Mouse (Mus musculus): ENCODE data around the gene Gm21904.
"Not testable (repeated sequence)": the region's sequence is repeated elsewhere in the genome, so short reads cannot be mapped to it uniquely, and the experiment has no call there.

GRCm38 (mm10) chrY:17846166-17846565 is at the start of gene Gm21904:
- not testable (repeated sequence) for TF ChIP-seq CTCF (conservative IDR thresholded peaks at IDR 0.05 in 1 of 2, IDR thresholded peaks at IDR 0.05 in 1 of 2; ENCODE audit: low read depth in 2 of 2, low read length in 2 of 2); POLR2A (IDR thresholded peaks at IDR 0.05; ENCODE audit: low read depth, low read length); RCOR1 (conservative IDR thresholded peaks at IDR 0.05; ENCODE audit: low read depth, low read length); ZMIZ1 (IDR thresholded peaks at IDR 0.05; ENCODE audit: low read depth, low read length); MYC (IDR thresholded peaks at IDR 0.05; ENCODE audit: low read depth, low read length); TCF12 (IDR thresholded peaks at IDR 0.05; ENCODE audit: low read depth, low read length); POLR2AphosphoS2 (IDR thresholded peaks at IDR 0.05; ENCODE audit: low read depth, low read length); EP300 (IDR thresholded peaks at IDR 0.05; ENCODE audit: low read length); CHD2 (IDR thresholded peaks at IDR 0.05; ENCODE audit: low read length); MAX (IDR thresholded peaks at IDR 0.05; ENCODE audit: low read length); SIN3A (IDR thresholded peaks at IDR 0.05; ENCODE audit: low read length); JUND (conservative IDR thresholded peaks at IDR 0.05; ENCODE audit: low read depth, low read length); MXI1 (IDR thresholded peaks at IDR 0.05; ENCODE audit: low read depth, low read length); E2F4 (IDR thresholded peaks at IDR 0.05; ENCODE audit: insufficient replicate concordance, low read depth, low read length)

All from CH12.LX (cell line).